Mouse (Mus musculus) cerebellum, adult 2 months (tissue): ENCODE data around the gene Zfp13.

Experiments used
- CTCF ChIP-seq: fragments of 200-500 bp; IDR thresholded peaks from 2 replicates; pipeline ENCODE4 v1.5.1; 2011; ENCODE audit warnings: low read depth, mild to moderate bottlenecking, control low read depth, low read length, moderate library complexity, borderline replicate concordance; ENCODE audit not compliant: insufficient read depth
- POLR2A ChIP-seq: fragments of 200-500 bp; IDR thresholded peaks from 2 replicates; pipeline ENCODE4 v1.6.1; 2011; ENCODE audit warnings: low read length, control low read depth, borderline replicate concordance; ENCODE audit not compliant: insufficient read depth

GRCm38 (mm10) chr17:23644613-23645495 is 45.6 kb upstream of the Zfp13 start, which contains the start of gene Mmp25:
- TF ChIP-seq CTCF, result no peak
- TF ChIP-seq POLR2A, result no peak
